Mouse (Mus musculus) lung, embryonic 14.5 days (tissue): Measurements from ENCODE around the gene Nars2. TPM values are rescaled to one million over a fixed set of nuclear protein-coding genes. Genes with fewer than 3 reads are reported as not detected.

Source experiments
- ATAC-seq: fragments of 200-750 bp; cut with Nextera tagmentation; 2 replicates; pipeline ENCODE4 v1.8.0; 2017; ENCODE audit warnings: mild to moderate bottlenecking, moderate TSS enrichment, moderate library complexity; ENCODE audit not compliant: insufficient read depth
- DNase-seq: peaks from one replicate; pipeline ENCODE4 v3.0.0-alpha.2; 2015
- H3K27ac ChIP-seq: fragments of 300-500 bp; sonication (generic); 2 replicates; pipeline ENCODE4 v1.5.1; 2014; ENCODE audit warnings: low read depth, mild to moderate bottlenecking, moderate library complexity
- H3K27me3 ChIP-seq: fragments of 300-500 bp; sonication (generic); 2 replicates; pipeline ENCODE4 v1.6.1; 2014; ENCODE audit warnings: low read length, control low read depth; ENCODE audit not compliant: insufficient read depth
- H3K36me3 ChIP-seq: fragments of 300-500 bp; sonication (generic); 2 replicates; pipeline ENCODE4 v1.6.1; 2014; ENCODE audit warnings: control low read depth; ENCODE audit not compliant: insufficient read depth
- H3K4me1 ChIP-seq: fragments of 300-500 bp; sonication (generic); 2 replicates; pipeline ENCODE4 v1.6.1; 2014; ENCODE audit warnings: antibody characterized with exemption, control low read depth; ENCODE audit not compliant: insufficient read depth
- H3K4me2 ChIP-seq: fragments of 300-500 bp; sonication (generic); 2 replicates; pipeline ENCODE4 v1.6.1; 2014; ENCODE audit warnings: mild to moderate bottlenecking
- H3K4me3 ChIP-seq: fragments of 300-500 bp; sonication (generic); 2 replicates; pipeline ENCODE4 v1.5.1; 2014; ENCODE audit warnings: low read depth, low read length
- H3K9ac ChIP-seq: fragments of 300-500 bp; sonication (generic); 2 replicates; pipeline ENCODE4 v1.6.1; 2014
- H3K9me3 ChIP-seq: fragments of 300-500 bp; sonication (generic); 2 replicates; pipeline ENCODE4 v1.6.1; 2016; ENCODE audit warnings: low read depth, low read length, control low read depth
- CTCF ChIP-seq: IDR thresholded peaks from 2 replicates; pipeline ENCODE4 v1.5.1; 2016; ENCODE audit warnings: antibody characterized with exemption, low read depth
- WGBS: fragments of 180-500 bp; shearing (Covaris S2); extraction: QIAGEN DNeasy Blood & Tissue Kit; methylation state at CpG from one replicate; pipeline ENCODE4 v1.1.7; 2014; 5-methylcytosine and 5-hydroxymethylcytosine counted together
- polyA plus RNA-seq: library from polyadenylated mRNA; unstranded; fragments of >200 nt; fragmentation: Nextera tagmentation; extraction: Ambion mirVana; gene quantifications from 2 replicates; pipeline ENCODE4 v1.2.1, GENCODE M21; 2014

Nars2 gene
- polyA plus RNA-seq, 1 experiment from 2014 or later = 25.4 TPM

DNA sequence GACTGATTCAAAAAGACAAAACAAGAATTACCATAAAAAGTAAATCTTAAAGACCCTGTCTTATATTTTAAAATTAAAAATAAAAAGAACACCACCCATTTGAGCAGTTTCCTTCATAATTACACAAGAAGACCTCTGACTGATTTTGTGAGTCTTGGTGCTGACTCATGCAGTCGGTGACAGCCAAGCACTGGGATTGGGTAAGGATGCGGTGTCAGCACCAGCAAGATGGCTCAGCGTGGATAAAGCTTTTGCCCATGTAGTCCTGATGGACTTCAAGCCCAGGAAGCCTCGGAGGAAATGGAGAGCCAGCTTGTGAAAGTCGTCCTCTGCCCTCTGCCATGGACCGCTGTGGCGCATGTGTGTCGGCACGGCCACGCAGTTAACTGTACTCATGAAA, 77.8 kb downstream of the Nars2 start:
- H3K4me1 ChIP-seq = no peaks in the 10 kb centered on the region
- TF ChIP-seq CTCF = no peak
- H3K9ac ChIP-seq = no peak overlapping the region
- ATAC-seq (no peak), DNase-seq (no peak)
- H3K27me3 ChIP-seq = no peaks in the 10 kb centered on the region
- WGBS = 90% methylated on average over 10 of the region's 10 CpGs
- peaks cover 6% of the 10 kb centered on the region; the same call in 1 of the 2 replicates for H3K36me3 ChIP-seq
- no peak overlapping the region for H3K27ac ChIP-seq
- H3K4me2 ChIP-seq = no peak overlapping the region
- H3K4me3 ChIP-seq = no peak overlapping the region
- H3K9me3 ChIP-seq = no peaks in the 10 kb centered on the region

DNA sequence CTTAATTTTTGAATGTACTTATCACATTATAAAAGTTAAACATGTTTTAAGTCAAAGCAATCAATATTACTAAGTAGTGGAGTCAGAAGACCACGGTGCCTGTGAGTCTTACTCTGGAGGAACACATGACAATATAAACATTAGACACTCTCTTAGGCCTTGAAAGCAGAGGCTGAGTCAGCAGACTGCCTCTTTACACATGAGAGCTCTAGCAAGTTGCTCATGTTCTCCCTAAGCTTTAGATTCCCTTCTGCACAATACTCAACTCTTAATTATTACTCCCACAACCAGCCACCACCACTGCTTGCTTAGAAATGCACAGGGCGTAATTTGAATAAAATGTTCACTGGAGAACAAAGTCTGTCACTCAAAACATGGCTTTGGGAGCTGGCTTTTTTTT, 81.1 kb downstream of the Nars2 start:
- H3K4me1 ChIP-seq = no peaks in the 10 kb centered on the region

DNA sequence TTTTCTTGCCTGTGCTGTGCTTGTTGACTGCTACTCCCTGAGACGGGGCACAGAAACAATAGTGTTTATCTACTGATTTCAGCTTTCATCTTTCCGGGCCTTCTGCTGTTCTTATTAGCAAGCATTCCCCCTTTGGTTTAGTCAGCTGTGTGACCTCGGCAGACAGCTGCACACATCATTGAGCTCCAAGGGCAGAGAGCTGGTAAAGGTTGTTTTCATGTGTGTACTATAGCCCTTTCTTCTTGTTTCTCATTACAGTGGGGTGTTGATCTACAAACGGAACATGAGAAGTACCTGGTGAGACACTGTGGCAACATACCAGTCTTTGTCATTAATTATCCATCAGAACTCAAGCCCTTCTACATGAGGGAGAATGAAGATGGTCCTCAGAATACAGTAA, 88.3 kb downstream of the Nars2 start:
- ATAC-seq (no peak), DNase-seq (no peak)
- no peak for TF ChIP-seq CTCF
- WGBS = 63% methylated on average over 4 of the region's 4 CpGs
- Histone ChIP-seq H3K4me1 (no peaks in the 10 kb centered on the region), H3K27ac (no peak overlapping the region), H3K9me3 (no peaks in the 10 kb centered on the region), H3K36me3 (peaks cover 17% of the 10 kb centered on the region; the same call in 1 of the 2 replicates), H3K9ac (no peak overlapping the region), H3K27me3 (no peaks in the 10 kb centered on the region), H3K4me2 (no peak overlapping the region), H3K4me3 (no peak overlapping the region)

More for the DNA sequence above, 81.1 kb downstream of the Nars2 start:
- no peak for TF ChIP-seq CTCF
- WGBS = 64% methylated on average over 2 of the region's 2 CpGs
- H3K4me3 ChIP-seq = no peak overlapping the region
- ATAC-seq (no peak), DNase-seq (no peak)
- H3K27me3 ChIP-seq = no peaks in the 10 kb centered on the region
- H3K9me3 ChIP-seq = no peaks in the 10 kb centered on the region
- 0 out of 2 replicates have a peak, but pooled peaks cover 4% of the 10 kb centered on the region for H3K36me3 ChIP-seq
- H3K9ac ChIP-seq = no peak overlapping the region
- no peak overlapping the region for H3K27ac ChIP-seq
- no peak overlapping the region for H3K4me2 ChIP-seq

DNA sequence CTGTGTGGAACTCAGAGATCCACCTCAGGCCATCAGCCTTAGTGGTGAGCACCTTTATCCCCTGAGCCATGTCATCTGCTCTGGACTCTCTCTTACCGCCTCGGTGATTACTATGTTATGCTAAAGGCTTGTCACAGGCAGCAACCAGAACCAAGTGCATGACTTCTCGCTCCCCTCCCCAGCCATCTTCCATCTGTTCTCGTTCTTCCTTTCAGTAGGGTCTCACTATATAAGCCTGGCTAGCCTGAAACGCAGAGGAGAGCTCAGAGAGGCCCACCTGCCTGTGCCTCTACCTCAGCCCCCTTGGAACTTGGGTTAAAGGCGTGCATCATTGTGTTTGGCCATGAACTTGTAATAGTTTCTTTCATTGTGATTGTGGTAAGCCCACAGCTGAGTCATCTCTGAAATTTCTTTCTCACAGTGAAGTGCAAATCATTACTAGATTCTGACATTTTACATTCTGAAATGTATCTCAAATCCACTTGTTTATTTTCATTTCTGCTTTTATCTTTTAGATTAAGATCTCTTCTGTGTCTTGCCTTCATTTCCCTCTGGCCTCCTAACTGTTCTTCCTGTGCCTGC, 90.7 kb downstream of the Nars2 start:
- Histone ChIP-seq H3K9me3 (no peaks in the 10 kb centered on the region), H3K27me3 (no peaks in the 10 kb centered on the region), H3K36me3 (peaks cover 17% of the 10 kb centered on the region; the same call in 1 of the 2 replicates), H3K4me3 (no peak overlapping the region), H3K27ac (no peak overlapping the region), H3K9ac (no peak overlapping the region), H3K4me2 (no peak overlapping the region), H3K4me1 (no peaks in the 10 kb centered on the region)
- ATAC-seq (no peak), DNase-seq (no peak)
- TF ChIP-seq CTCF = no peak
- 84% methylated on average over 6 of the region's 6 CpGs for WGBS

DNA sequence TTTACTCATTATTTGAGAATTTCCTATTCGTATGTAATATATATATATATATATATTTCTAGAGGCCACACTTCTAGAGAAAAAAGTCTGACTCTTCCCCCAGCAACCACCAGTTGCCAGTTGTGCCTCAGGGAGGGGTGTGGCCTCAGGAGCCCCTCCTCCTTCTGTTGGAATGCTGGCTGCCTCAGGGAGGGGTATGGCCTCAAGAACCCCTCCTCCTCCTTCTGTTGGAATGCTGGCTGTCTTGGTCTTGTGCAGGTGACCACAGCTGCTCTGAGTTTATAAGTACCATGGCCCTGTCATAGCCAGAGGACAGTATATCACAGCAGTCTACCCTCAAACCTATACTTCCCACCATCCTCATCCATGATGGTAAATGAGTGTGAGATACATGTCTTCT, 91.7 kb downstream of the Nars2 start:
- no peak overlapping the region for H3K4me2 ChIP-seq
- WGBS = 84% methylated on average over 1 of the region's 1 CpGs
- no peak for DNase-seq
- TF ChIP-seq CTCF = no peak
- no peak overlapping the region for H3K9ac ChIP-seq
- no peak overlapping the region for H3K27ac ChIP-seq
- peak; percentile 49; the same call in 1 of the 2 replicates for ATAC-seq
- no peaks in the 10 kb centered on the region for H3K9me3 ChIP-seq
- no peaks in the 10 kb centered on the region for H3K27me3 ChIP-seq
- H3K4me3 ChIP-seq = no peak overlapping the region
- no peaks in the 10 kb centered on the region for H3K4me1 ChIP-seq
- H3K36me3 ChIP-seq = peaks cover 17% of the 10 kb centered on the region; the same call in 1 of the 2 replicates

DNA sequence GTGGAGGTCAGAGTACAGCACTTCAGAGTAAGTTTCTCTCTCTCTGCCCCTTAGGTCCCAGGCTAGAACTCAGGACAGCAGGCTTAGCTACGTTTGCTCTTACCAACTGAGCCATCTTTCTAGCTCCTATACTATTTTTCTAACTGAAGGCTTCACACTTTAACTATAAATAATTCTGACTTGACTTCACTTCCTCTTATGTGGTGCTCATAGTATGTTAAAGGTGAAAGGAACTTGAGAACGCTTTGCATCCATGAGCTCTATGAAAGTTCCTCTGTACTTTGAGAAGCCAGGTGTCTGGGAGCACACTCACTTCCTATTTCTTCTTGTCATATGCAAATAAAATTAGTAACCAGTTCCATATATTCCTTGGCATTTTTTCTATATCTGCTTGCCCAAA, 109.7 kb downstream of the Nars2 start:
- DNase-seq (no peak), ATAC-seq (no peak)
- Histone ChIP-seq H3K9ac (no peak overlapping the region), H3K4me1 (no peaks in the 10 kb centered on the region), H3K27ac (no peak overlapping the region), H3K4me3 (no peak overlapping the region), H3K36me3 (peaks cover 7% of the 10 kb centered on the region; the same call in 1 of the 2 replicates), H3K4me2 (no peak overlapping the region), H3K9me3 (no peaks in the 10 kb centered on the region), H3K27me3 (no peaks in the 10 kb centered on the region)
- 83% methylated on average over 2 of the region's 2 CpGs for WGBS
- no peak for TF ChIP-seq CTCF

DNA sequence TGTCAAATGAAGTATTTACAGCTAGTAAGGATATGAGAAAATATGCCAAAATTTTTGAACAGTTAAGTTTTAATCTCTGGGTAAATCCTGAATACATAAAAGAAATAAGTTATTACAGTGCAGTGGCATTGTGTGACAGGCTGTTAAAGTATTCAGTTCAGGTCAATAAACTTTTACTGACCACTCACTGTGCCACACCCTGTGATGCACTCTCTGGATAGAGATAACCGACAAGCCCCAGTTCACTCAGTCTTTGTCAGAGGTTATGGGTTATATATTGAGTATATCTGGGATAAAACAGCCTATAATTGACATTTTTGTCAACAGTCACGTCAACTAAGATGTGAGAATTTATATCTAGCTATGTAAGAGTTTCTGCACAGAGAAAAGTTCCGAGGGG, 120.2 kb downstream of the Nars2 start:
- Histone ChIP-seq H3K9me3 (no peaks in the 10 kb centered on the region), H3K36me3 (no peaks in the 10 kb centered on the region), H3K9ac (no peak overlapping the region), H3K4me2 (no peak overlapping the region), H3K27ac (no peak overlapping the region), H3K4me3 (no peak overlapping the region), H3K27me3 (no peaks in the 10 kb centered on the region), H3K4me1 (no peaks in the 10 kb centered on the region)
- no peak for ATAC-seq
- WGBS = 55% methylated on average over 3 of the region's 3 CpGs
- TF ChIP-seq CTCF = no peak
- DNase-seq = no peak
